Mouse (Mus musculus) c-Kit-positive CD71-positive TER-119-negative erythroid progenitor cells, embryonic 14.5 days (primary cell): ENCODE data around the gene D11Wsu47e.
"Not testable (repeated sequence)": the region's sequence is repeated elsewhere in the genome, so short reads cannot be mapped to it uniquely, and the experiment has no call there.

Source experiments
- DNase-seq: peaks from one replicate; pipeline ENCODE4 v3.0.0-alpha.2; 2013; ENCODE audit warnings: low read depth

D11Wsu47e gene

DNA sequence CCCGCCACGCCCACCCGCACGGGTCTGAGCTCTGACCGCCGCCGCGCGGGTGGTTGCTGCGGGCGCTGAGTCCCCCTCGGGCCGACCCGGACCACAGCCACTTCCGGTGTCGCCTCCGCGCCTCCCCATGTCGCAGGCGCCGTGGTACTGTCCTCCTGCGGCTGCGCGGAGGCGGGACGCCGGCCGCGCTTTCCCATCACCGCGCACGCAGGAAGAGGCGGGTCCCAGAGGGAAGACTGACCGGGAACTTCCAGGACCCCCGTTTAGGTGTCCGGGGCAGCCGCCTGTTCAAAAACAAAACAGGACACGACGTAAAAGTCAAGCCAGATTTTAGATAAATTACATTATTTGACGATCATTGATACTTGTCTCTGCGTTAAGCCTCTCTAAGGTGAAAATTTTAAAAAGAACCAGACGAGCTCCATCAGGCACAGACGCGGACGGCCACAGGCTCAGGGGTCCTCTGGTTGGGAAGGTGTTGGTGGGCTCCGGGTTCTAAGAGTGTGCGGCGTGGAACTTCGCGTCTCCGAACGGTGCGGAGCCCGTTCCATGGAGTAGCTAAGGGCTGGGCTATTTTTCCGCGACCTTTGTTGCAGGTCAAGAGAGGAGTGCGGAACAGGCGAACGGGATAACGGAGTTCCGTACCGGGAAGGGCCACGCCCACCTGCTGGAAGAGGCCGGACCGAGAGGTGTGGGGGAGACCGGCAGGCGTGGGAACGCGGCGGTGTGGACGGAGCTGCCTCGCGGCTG lies at the start of gene D11Wsu47e, which contains the start of gene Fam104a:
Gene D11Wsu47e (plus strand): TSS at position 456 of the 750 bp plus-strand sequence.
Gene Fam104a (minus strand): TSS at position 199 of the 750 bp plus-strand sequence.
- peak; percentile 84 for DNase-seq

DNA sequence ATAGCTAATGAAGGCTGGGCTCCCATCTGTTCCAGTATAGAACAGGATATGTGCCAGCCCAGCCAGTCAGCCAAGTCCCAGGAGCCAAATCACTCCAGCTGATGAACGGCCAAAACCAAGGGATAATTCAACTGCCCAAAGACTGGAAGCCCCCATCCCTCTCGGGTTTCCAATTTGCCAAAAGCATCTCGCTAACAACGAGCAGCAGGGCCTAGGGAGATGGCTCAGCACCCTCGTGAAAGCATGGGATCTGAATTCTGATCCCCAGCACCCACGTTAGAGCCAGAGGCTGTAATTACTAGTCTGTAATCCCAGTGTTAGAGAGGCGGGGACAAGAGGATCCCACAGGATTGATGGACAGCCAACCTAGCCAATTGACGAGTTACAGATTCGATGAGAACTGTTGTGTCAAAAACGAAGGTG lies 49.5 kb upstream of the D11Wsu47e start:
- no peak for DNase-seq

DNA sequence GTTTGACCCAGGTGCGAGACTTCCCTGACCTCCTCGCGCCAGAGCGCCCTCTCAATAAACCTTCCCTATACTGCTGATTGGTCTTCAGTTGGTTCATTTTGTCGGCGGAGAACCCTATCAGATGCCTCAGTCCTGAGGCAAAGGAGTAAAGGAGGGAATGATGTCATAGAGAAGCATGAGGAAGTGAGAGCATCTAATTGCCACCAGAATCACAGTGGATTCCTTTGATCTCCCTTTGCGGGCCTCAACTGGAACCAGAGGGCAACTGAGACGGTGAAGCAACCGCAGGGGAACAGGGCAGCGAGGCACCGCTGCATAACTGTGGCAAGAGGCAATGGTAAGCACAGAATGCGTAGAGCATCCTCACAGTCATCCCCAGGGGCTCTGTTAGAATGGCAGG lies 45.5 kb upstream of the D11Wsu47e start:
- no peak for DNase-seq

DNA sequence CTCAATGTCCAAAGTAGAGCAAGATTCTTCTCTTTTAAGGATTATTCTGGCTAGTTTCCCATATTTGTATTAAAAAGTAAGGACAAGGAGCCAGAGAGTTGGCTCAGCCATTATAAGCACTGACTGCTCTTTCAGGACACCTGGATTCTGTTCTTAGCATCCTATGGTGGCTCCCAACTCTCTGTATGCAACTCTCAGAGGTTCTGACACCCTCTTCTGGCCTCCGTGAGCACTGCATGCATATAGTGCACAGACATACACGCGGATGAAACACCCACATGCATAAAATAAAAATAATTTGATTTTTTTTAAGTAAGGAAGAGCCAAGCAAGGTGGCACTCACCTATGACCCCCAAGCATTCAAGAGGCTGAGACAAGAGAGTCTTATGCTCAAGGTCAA lies 39.0 kb upstream of the D11Wsu47e start:
- no peak for DNase-seq

DNA sequence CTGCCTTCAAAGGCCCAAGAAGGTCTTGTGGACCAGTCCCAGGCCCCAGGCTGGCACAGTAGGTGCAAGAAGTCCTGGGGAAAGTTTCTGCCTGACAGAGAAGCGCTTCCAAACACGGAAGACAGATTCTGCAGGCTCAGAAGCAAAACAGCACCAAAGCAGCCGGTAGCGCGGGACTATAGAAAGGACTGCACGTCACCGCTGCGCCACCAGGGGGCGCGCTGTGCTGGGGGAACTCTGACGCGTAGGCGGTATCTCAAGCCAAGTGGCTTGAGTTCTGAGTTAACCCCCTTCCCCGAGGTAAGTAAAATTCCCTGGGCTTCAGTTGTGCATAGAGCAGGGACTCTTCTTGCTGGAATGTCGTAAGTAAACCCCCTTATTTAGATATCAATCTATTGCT lies 36.1 kb upstream of the D11Wsu47e start:
- DNase-seq = peak; percentile 71

DNA sequence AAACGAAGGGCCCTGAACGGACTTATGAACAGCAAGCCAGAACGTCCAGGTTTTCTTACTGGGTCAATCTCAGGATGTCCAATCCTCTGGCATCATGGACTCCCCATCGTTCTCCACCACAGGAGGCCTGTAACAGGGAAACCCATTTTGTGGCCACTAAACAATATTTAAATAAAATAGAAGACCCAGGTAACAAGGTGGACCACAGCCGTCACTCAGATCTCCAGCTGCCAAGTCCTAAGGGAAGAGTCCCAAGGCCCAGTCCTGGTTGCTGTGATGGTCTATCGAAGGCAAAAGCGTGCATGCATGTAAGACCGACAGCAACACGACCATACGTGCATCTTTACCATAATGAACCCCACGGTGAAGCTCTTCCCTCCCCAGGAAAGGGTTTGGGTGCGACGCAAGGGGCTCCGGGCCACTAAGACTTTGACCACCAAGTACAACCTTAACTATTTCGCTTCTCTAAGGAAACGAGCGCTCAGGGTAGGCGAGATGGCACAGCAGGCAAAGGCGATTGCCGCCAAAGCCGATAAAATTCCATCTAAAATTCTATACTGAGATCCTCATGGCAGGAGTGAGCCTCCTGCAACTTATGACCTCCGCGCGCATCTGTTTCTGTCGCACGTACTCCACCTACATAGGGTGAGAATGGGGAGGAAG lies 35.4 kb upstream of the D11Wsu47e start, which contains the start of gene Cog1:
Gene Cog1 (plus strand): TSS at position 480 of the 663 bp plus-strand sequence.
- no peak for DNase-seq

DNA sequence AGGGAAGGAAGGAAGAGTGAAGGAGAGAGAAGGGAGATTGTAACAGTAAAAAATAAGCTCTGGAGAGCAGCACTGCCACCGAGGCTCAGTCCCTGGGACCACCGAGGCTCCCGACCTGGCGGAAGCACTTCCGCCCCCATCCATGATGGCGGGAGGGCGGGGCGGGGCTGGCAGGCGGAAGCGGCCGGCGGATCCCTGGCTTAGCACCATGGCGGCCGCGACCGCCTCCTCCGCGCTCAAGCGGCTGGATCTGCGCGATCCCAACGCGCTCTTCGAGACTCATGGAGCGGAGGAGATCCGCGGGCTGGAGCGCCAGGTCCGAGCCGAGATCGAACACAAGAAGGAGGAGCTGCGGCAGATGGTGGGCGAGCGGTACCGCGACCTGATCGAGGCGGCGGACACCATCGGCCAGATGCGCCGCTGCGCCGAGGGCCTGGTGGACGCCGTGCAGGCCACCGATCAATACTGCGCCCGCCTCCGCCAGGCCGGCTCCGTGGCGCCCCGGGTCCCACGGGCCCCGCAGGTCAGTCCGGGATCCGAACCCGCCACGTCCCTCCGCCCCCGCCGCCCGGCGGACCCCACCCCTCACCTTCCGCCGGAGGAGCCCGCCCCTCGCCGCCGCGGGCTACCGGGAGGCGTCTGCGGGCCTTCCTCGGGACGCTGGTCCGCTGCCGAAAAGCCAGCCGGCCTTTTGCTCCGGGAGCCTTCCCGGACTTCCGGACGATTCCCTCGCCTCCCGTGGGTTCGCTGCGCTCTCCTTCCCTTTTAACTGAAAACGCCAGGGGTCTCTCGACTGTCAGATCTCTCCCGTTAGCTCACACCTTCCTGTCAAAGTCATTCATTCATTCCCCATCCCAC lies 34.6 kb upstream of the D11Wsu47e start, which contains the start of gene Slc39a11:
Gene Slc39a11 (minus strand): TSS at position 727 of the 858 bp plus-strand sequence.
- peak; percentile 57 for DNase-seq

DNA sequence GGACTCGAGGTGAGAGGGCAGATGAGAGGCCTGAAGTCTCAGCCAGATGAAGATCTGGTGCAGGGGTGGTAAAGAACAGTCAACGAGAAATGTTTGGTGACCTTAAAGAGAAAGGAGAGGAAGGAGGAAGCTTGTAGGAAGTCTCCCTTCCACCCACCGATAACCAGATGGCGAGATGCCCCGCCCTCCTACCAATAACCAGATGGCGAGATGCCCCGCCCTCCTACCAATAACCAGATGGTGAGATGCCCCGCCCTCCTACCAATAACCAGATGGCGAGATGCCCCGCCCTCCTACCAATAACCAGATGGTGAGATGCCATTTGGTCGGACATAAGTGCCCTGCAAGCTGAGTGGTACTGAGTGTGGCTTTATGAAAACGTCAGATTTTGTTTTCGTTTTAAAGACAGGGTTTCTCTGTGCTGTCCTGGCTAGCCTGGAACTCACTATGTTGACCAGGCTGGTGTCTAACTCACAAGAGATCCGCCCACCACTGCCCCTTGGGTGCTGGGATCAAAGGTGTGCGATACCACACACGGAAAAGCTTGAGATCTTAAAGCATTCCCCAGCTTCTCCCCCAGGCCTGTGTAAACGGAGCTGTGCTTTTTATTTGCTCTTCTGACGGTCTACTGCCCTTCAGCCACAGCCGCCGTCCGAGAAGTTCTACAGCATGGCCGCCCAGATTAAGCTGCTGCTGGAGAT lies 32.9 kb upstream of the D11Wsu47e start:
- DNase-seq = no peak

DNA sequence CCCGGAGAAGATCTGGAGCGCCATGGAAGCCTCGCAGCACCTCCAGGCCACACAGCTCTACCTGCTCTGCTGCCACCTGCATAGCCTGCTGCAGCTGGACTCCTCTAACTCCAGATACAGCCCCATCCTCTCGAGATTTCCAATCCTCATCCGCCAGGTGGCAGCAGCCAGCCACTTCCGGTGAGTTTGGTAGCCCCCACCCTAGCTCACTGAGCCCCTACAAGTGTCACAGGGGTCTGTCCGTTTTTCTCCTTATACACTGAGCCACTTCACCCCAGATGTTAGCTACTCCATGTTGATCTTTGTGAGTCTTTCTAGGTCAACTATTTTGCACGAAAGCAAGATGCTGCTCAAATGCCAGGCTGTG lies 32.3 kb upstream of the D11Wsu47e start:
- DNase-seq = no peak

DNA sequence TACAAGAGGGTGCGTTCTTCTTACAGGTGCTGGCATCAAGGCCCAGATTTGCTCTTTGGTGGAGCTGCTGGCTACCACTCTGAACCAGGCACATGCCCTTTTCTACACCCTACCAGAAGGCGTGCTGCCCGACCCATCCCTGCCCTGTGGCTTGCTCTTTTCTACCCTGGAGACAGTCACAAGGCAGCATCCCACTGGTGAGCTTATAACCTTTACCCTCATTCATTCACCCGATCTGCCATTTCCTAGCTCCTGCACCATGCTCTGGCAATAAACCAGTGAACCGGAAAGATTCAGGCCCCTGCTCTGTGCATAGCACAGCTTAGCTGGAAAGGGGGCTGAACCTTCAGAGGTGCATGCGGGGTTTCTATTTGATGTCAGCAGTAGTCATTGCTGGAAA lies 31.7 kb upstream of the D11Wsu47e start:
- no peak for DNase-seq

DNA sequence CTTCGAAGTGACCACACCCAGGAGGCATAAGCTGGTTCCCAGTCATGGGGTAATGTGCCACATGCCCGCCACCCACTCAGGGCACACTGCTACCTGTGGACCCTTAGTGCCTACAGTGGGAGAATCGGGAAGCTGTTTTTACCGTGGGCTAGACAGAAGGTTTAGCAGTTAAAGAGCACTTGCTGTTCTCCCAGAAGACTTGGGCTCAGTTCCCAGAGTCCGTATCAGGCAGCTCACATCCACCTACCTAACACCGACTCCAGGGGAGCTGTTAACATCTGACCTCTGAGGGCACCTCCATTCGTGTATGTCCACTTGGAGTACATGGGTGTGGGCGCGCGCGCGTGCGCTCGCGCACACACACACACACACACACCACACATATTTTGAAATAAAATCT lies 30.1 kb upstream of the D11Wsu47e start:
- DNase-seq = no peak

DNA sequence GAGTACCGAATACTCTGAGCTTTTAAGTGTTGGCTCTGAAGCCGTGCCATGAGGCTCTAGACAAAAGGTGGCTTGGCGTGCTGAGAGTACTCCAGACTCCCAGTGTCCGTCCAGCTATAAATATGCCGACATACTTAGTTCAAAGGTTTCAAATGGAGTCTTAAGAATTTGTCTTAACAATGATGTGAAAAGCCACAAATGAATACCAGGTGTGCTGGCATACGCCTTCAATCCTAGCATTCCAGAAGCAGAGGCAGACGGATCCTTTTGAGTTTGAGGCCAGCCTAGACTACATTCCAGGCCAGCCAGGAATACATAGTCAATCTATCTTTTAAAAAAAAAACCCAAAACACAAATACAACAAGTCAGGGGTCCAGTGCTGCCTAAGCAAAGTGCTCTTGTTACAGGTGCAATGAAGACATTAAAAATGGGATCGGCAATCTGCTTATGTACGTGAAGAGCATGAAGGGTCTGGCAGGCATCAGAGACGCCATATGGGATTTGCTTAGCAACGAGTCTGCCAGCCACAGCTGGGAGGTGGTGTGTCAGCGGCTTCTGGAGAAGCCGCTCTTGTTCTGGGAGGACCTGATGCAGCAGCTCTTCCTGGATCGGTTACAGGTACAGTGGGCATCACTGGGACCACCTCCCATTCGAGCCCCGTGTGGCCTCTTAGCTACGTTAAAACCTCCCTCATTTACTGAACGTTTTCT lies 29.5 kb upstream of the D11Wsu47e start:
- no peak for DNase-seq

DNA sequence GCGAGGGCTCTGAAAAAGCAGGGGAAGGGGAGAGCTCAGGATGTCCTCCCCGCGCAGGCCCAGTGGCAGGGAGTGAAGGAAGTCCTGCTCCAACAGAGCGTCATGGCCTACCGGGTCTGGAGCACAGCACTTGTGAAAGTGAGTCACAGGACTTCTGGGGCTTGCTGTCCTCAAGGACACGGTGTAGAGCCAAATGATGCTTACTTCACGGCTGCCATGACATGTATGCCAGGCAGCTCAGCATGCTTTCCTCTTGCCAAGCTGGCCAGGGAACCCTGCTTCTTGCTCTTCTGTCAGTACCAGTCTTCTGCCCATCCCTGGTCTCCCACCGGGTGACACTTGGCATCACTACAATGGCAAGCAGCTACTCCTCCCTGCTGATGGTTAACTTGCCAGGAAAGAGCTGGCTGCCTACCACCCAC lies 27.7 kb upstream of the D11Wsu47e start:
- no peak for DNase-seq

DNA sequence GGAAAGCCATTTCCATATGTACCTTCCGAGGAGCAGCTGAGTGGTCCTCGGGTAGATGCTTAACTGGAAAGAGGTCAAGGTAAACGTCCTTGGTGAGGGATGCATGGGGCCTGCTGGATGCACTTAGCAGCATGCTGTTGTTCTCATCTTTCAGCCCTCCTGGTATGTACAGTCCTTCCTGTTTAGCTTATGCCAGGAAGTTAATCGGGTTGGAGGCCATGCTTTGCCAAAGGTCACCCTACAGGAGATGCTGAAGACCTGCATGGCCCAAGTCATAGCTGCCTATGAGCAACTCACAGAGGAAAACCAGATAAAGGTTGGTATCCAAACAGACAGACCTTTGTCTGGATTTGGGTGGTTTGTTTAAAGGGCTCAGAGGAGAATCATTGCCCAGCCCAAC lies 27.0 kb upstream of the D11Wsu47e start:
- no peak for DNase-seq

DNA sequence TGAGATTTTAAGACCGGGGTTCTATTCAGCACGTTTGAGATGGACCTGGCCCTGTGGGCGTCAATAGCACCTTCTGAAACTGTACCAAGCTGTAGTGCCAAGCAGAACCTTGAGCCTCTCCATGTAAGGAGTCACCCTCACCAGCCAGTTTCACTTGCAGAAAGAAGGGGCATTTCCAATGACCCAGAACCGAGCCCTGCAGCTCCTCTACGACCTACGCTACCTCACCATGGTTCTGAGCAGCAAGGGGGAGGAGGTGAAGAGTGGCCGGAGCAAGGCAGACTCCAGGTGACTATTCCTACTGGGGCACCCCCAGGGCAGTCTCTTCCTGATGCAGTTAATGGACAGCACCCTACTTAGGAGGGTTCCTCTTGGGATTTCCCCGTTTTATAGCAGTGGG lies 25.9 kb upstream of the D11Wsu47e start:
- no peak for DNase-seq

DNA sequence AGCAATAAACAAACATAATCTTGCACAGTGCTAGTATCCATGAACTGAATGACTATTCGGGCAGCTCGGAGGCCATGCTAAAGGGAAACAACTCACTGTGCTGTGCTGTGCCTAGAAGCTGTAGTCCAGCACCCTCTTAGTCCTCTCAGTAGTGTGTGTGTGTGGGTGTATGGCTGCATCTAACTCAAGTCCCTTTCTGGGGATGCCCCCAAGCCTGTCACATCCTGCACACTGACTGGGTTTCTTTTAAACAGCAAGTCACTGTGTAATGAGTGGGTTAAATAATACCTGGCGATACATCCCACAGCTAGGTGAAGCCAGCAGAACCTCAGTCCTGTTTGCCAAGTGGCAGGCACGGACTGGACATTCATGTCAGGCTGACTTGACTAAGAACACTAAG lies 25.4 kb upstream of the D11Wsu47e start:
- DNase-seq = no peak

DNA sequence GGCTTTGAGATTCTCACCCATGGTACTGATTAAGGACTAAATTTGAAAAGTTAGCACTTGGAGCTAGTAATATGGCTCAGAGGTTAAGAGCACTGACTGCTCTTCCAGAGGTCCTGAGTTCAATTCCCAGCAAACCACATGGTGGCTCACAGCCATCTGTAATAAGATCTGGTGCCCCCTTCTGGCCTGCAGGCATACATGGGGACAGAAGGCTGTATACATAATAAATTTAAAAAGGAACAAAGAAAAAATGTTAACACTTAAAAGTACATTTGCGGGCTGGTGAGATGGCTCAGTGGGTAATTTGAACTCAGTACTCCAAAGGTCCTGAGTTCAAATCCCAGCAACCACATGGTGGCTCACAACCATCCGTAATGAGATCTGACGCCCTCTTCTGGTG lies 24.0 kb upstream of the D11Wsu47e start:
- not testable (repeated sequence) for DNase-seq

DNA sequence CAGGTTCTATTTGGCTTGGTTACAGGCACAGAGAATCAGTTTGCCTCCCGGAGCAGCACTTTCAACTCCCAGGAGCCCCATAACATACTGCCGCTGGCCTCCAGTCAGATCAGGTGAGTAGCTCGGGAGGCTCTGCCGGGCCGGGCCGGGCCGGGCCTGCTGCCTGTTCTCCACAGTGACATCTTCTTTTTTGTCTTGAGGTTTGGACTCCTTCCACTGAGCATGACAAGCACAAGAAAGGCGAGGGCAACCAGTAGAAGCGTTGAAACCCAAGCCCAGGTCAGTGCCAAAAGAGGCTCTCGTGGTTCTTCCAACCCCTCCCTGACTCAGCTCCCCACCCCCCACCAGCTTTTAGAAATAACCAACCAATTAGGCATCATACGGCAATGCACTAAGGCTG lies 23.3 kb upstream of the D11Wsu47e start:
- DNase-seq = no peak

DNA sequence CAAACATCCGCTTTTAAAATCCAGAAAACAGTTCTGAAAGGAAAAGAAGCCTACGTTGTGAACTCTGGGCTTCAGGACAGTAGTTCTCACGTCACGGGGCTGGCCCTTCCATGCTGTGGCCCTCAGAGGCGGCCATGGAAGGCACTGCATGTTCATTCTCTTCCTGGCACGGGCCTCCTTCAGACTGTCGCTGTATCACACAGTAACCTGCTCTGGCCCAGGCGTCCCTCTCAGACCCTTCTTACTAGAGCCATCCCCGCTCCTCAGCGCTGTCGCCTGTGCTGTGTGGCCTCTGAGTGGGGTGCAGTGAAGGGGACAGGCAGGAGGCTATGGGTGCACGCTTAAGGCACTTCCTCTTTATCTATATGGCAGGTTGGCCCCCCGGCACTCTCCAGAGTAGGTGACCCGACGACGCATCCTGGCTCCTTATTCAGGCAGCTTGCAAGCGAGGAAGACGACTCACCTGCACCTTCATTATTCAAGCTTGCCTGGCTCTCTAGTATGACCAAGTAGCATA lies 22.3 kb upstream of the D11Wsu47e start:
- no peak for DNase-seq

DNA sequence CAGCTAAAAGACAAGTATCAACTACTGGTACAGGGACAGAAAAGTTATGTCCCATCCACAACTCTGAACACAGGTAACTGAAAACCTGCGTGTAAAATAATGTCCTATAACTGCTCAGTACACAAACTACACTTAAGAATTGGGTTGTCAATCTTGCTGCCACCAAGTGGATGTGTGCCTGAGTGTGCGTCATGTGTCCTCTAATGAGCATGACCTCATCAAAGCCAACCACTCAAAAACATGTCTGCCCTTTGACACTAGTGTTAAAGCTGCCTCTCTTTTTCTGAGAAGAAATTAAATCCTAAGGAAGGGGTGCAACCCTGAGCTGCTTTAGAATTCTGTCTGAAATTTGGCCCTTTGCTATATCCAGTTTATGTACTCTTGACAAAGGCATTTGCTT lies 19.9 kb upstream of the D11Wsu47e start:
- no peak for DNase-seq

DNA sequence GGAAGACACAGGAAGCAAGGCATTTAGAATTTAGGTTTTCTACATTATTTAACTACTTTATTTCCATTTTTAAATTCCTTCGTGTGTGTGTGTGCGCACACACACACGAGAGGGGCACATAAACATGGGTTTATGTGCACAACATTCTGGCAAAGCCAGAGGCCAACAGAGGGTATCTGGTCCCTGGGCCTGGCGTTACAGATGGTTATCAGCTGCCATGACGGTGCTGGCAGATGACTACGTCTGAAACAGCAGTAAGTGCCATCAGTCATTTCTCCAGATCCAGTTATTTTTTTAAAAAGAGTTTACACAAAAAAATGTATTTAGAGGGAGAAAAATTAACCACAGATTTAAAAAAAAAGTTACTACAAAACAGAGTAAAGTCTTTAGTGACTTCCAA lies 18.0 kb upstream of the D11Wsu47e start:
- DNase-seq = no peak
